Mouse (Mus musculus): ENCODE measurements around the gene Clk2. TPM values are rescaled to one million over a fixed set of nuclear protein-coding genes. Genes with fewer than 3 reads are reported as not detected.
A peak's percentile ranks its signal among the peaks of the same experiment; 100 is the strongest.

Clk2 gene
- polyA plus RNA-seq, 1 experiment from 2014 or later: 26.7 TPM

- Histone ChIP-seq H3K27ac (peak overlapping the region; percentile 84), H3K36me3 (no peaks in the 10 kb centered on the region), H3K9me3 (no peaks in the 10 kb centered on the region), H3K4me1 (peaks cover 8% of the 10 kb centered on the region; the same call in 1 of the 2 replicates), H3K9ac (peak overlapping the region; percentile 45), H3K4me2 (peak overlapping the region; percentile 66), H3K4me3 (replicated peaks) (peak overlapping the region; percentile 45), H3K27me3 (replicated peaks) (no peaks in the 10 kb centered on the region)
- 8% methylated on average over 33 of the region's 33 CpGs for WGBS
- ATAC-seq (ENCODE audit: insufficient read depth, low FRiP score, low read depth): peak; percentile 97
These were observed 31.6 kb downstream of the Clk2 start for GRCm38 (mm10) chr3:89195979-89196877.

GRCm38 (mm10) chr3:89199839-89200238, 35.2 kb downstream of the Clk2 start:
- H3K27ac ChIP-seq: no peak overlapping the region
- no peak for ATAC-seq (ENCODE audit: insufficient read depth, low FRiP score, low read depth)
- WGBS: 79% methylated on average over 3 of the region's 3 CpGs

GRCm38 (mm10) chr3:89202253-89203141, 37.9 kb downstream of the Clk2 start, which contains the start of gene Gba:
Gene Gba, plus strand, starts transcription at chr3:89202928.
- Histone ChIP-seq H3K9ac (peak within 1 kb of the TSS; percentile 14; the same call in 1 of the 2 replicates), H3K4me1 (peaks cover 4% of the 10 kb centered on the region), H3K27ac (no peak within 1 kb of the TSS), H3K27me3 (replicated peaks) (no peaks in the 10 kb centered on the region), H3K4me3 (replicated peaks) (peak within 1 kb of the TSS; percentile 48), H3K9me3 (no peaks in the 10 kb centered on the region), H3K4me2 (peak within 1 kb of the TSS; percentile 53), H3K36me3 (peaks cover 14% of the 10 kb centered on the region)
- ATAC-seq (ENCODE audit: insufficient read depth, low FRiP score, low read depth): peak; percentile 82
- WGBS: 26% methylated on average over 13 of the region's 13 CpGs

More at GRCm38 (mm10) chr3:89199839-89200238, 35.2 kb downstream of the Clk2 start:
- H3K9ac ChIP-seq: no peak overlapping the region
- H3K4me3 ChIP-seq (replicated peaks): no peak overlapping the region
- H3K27me3 ChIP-seq (replicated peaks): no peaks in the 10 kb centered on the region
- no peaks in the 10 kb centered on the region for H3K9me3 ChIP-seq
- no peaks in the 10 kb centered on the region for H3K36me3 ChIP-seq
- H3K4me1 ChIP-seq: peaks cover 12% of the 10 kb centered on the region
- no peak overlapping the region for H3K4me2 ChIP-seq

GRCm38 (mm10) chr3:89203142-89203514, 38.5 kb downstream of the Clk2 start:
- Histone ChIP-seq H3K9me3 (no peaks in the 10 kb centered on the region), H3K9ac (peak overlapping the region; percentile 14; the same call in 1 of the 2 replicates), H3K36me3 (peaks cover 16% of the 10 kb centered on the region), H3K4me3 (replicated peaks) (peak overlapping the region; percentile 48), H3K4me1 (peaks cover 4% of the 10 kb centered on the region), H3K4me2 (peak overlapping the region; percentile 53), H3K27me3 (replicated peaks) (no peaks in the 10 kb centered on the region), H3K27ac (no peak overlapping the region)
- no peak for ATAC-seq (ENCODE audit: insufficient read depth, low FRiP score, low read depth)
- WGBS: 32% methylated on average over 5 of the region's 5 CpGs

GRCm38 (mm10) chr3:89206079-89206478, 41.5 kb downstream of the Clk2 start:
- Histone ChIP-seq H3K36me3 (peaks cover 28% of the 10 kb centered on the region), H3K4me1 (peaks cover 4% of the 10 kb centered on the region), H3K27me3 (replicated peaks) (no peaks in the 10 kb centered on the region), H3K9me3 (no peaks in the 10 kb centered on the region), H3K4me3 (replicated peaks) (no peak overlapping the region), H3K4me2 (no peak overlapping the region), H3K9ac (no peak overlapping the region), H3K27ac (no peak overlapping the region)
- 93% methylated on average over 7 of the region's 7 CpGs for WGBS
- no peak for ATAC-seq (ENCODE audit: insufficient read depth, low FRiP score, low read depth)

- H3K27me3 ChIP-seq (replicated peaks): no peaks in the 10 kb centered on the region
- H3K27ac ChIP-seq: no peak overlapping the region
- H3K36me3 ChIP-seq: peaks cover 28% of the 10 kb centered on the region
- H3K9me3 ChIP-seq: no peaks in the 10 kb centered on the region
- H3K4me2 ChIP-seq: no peak overlapping the region
- H3K4me3 ChIP-seq (replicated peaks): no peak overlapping the region
- H3K9ac ChIP-seq: no peak overlapping the region
- WGBS: 73% methylated on average over 2 of the region's 2 CpGs
- H3K4me1 ChIP-seq: peaks cover 4% of the 10 kb centered on the region
- ATAC-seq (ENCODE audit: insufficient read depth, low FRiP score, low read depth): no peak
These were observed 42.1 kb downstream of the Clk2 start for GRCm38 (mm10) chr3:89206695-89207094.

GRCm38 (mm10) chr3:89208075-89208657, 43.6 kb downstream of the Clk2 start:
- WGBS: 83% methylated on average over 13 of the region's 13 CpGs
- ATAC-seq (ENCODE audit: insufficient read depth, low FRiP score, low read depth): no peak
- Histone ChIP-seq H3K4me3 (replicated peaks) (no peak overlapping the region), H3K9me3 (no peaks in the 10 kb centered on the region), H3K4me1 (peaks cover 9% of the 10 kb centered on the region), H3K27ac (no peak overlapping the region), H3K27me3 (replicated peaks) (no peaks in the 10 kb centered on the region), H3K9ac (no peak overlapping the region), H3K36me3 (peaks cover 28% of the 10 kb centered on the region), H3K4me2 (no peak overlapping the region)

- ATAC-seq (ENCODE audit: insufficient read depth, low FRiP score, low read depth): no peak
- WGBS: 84% methylated on average over 6 of the region's 6 CpGs
- H3K4me1 ChIP-seq: peaks cover 6% of the 10 kb centered on the region; the same call in 1 of the 2 replicates
- H3K27me3 ChIP-seq (replicated peaks): no peaks in the 10 kb centered on the region
- H3K36me3 ChIP-seq: peaks cover 28% of the 10 kb centered on the region
- no peaks in the 10 kb centered on the region for H3K9me3 ChIP-seq
- no peak overlapping the region for H3K4me2 ChIP-seq
- no peak overlapping the region for H3K9ac ChIP-seq
- no peak overlapping the region for H3K27ac ChIP-seq
- no peak overlapping the region for H3K4me3 ChIP-seq (replicated peaks)
These were observed 44.1 kb downstream of the Clk2 start for GRCm38 (mm10) chr3:89208736-89209135.

- no peak for ATAC-seq (ENCODE audit: insufficient read depth, low FRiP score, low read depth)
- no peaks in the 10 kb centered on the region for H3K9me3 ChIP-seq
- H3K4me1 ChIP-seq: peaks cover 8% of the 10 kb centered on the region
- no peak overlapping the region for H3K4me3 ChIP-seq (replicated peaks)
- H3K36me3 ChIP-seq: peaks cover 28% of the 10 kb centered on the region
- H3K4me2 ChIP-seq: no peak overlapping the region
- 84% methylated on average over 7 of the region's 7 CpGs for WGBS
- no peaks in the 10 kb centered on the region for H3K27me3 ChIP-seq (replicated peaks)
- no peak overlapping the region for H3K9ac ChIP-seq
- H3K27ac ChIP-seq: no peak overlapping the region
These were observed 45.1 kb downstream of the Clk2 start for GRCm38 (mm10) chr3:89209731-89210130.

GRCm38 (mm10) chr3:89210162-89210561, 45.6 kb downstream of the Clk2 start:
- H3K9ac ChIP-seq: no peak overlapping the region
- 71% methylated on average over 13 of the region's 13 CpGs for WGBS
- no peak for ATAC-seq (ENCODE audit: insufficient read depth, low FRiP score, low read depth)
- H3K36me3 ChIP-seq: peaks cover 27% of the 10 kb centered on the region
- peaks cover 12% of the 10 kb centered on the region for H3K4me1 ChIP-seq
- no peak overlapping the region for H3K27ac ChIP-seq
- no peak overlapping the region for H3K4me3 ChIP-seq (replicated peaks)
- H3K9me3 ChIP-seq: no peaks in the 10 kb centered on the region
- no peaks in the 10 kb centered on the region for H3K27me3 ChIP-seq (replicated peaks)
- H3K4me2 ChIP-seq: no peak overlapping the region

GRCm38 (mm10) chr3:89210731-89211130, 46.1 kb downstream of the Clk2 start:
- Histone ChIP-seq H3K9me3 (no peaks in the 10 kb centered on the region), H3K4me3 (replicated peaks) (no peak overlapping the region), H3K27ac (no peak overlapping the region), H3K4me2 (no peak overlapping the region), H3K27me3 (replicated peaks) (no peaks in the 10 kb centered on the region), H3K4me1 (peaks cover 18% of the 10 kb centered on the region), H3K36me3 (peaks cover 24% of the 10 kb centered on the region), H3K9ac (no peak overlapping the region)
- no peak for ATAC-seq (ENCODE audit: insufficient read depth, low FRiP score, low read depth)
- 74% methylated on average over 7 of the region's 7 CpGs for WGBS
